Mouse (Mus musculus): Measurements from ENCODE around the gene Btg2.

- TF ChIP-seq GATA1 (IDR thresholded peaks at IDR 0.05; ENCODE audit: borderline replicate concordance, low read length): no peak
- TF ChIP-seq FLI1 (IDR thresholded peaks at IDR 0.05; ENCODE audit: low read length): no peak
Measured at GRCm38 (mm10) chr1:134091851-134092250, 12.9 kb upstream of the Btg2 start.
